Comparison of ENCODE assay signal across 8 mouse cellular contexts in the genomic region with DNA sequence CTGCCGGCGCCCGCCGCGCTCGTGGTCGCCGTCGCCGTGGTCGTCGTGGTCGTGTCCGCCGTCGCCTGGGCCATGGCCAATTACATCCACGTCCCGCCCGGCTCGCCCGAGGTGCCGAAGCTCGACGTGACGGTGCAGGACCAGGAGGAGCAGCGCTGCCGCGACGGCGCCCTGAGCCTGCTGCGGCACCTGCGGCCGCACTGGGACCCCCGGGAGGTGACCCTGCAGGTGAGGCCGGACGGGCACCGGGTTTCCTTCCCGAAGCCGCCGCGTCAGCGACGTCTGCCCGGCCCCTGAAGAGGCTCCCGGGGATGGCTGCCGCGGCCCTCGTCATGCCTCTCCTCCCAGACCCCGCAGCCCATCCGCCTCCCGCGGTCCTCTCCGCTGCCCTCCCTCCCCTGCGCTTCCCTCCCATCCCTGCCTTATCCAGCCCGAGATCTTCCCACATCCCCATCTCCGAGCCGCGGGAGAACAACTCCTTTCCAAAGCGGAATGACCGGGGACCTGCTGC. TPM values are rescaled to one million over a fixed set of nuclear protein-coding genes. Genes with fewer than 3 reads are reported as not detected.
DNase-seq lines count a peak whose midpoint lies in the region; ATAC-seq and TF ChIP-seq lines count a peak whose summit lies in the region.

No protein-coding gene starts in this region.

- under 1% methylated on average over 60 of the region's 60 CpGs for WGBS in heart, embryonic 15.5 days
- whole genome bisulfite sequencing in embryonic facial prominence, embryonic 14.5 days = under 1% methylated on average over 16 of the region's 60 CpGs
- WGBS in lung, embryonic 16.5 days = 0% methylated on average over 51 of the region's 60 CpGs

- peak overlapping the region; percentile 84 for H3K4me3 ChIP-seq in heart, embryonic 15.5 days
- H3K4me3 ChIP-seq in G1E (ENCODE audit: low read depth, low read length) = peak overlapping the region; percentile 99
- peak overlapping the region; percentile 89 for H3K4me3 ChIP-seq in embryonic facial prominence, embryonic 14.5 days (ENCODE audit: low read depth, low read length)
- peak overlapping the region; percentile 90 for H3K4me3 ChIP-seq in lung, embryonic 16.5 days (ENCODE audit: low read length)

- H3K9ac ChIP-seq in heart, embryonic 15.5 days = peak overlapping the region; percentile 83
- peak overlapping the region; percentile 89 for H3K9ac ChIP-seq in embryonic facial prominence, embryonic 14.5 days (ENCODE audit: low read depth, low read length)
- H3K9ac ChIP-seq in lung, embryonic 16.5 days (ENCODE audit: low read length) = peak overlapping the region; percentile 80

- H3K36me3 ChIP-seq in heart, embryonic 15.5 days = no peaks in the 10 kb centered on the region
- peaks cover 32% of the 10 kb centered on the region for H3K36me3 ChIP-seq in G1E (replicated peaks)
- H3K36me3 ChIP-seq in embryonic facial prominence, embryonic 14.5 days (ENCODE audit: control insufficient read depth, insufficient read depth, low read length) = no peaks in the 10 kb centered on the region
- H3K36me3 ChIP-seq in lung, embryonic 16.5 days (ENCODE audit: control insufficient read depth, insufficient read depth, low read length) = no peaks in the 10 kb centered on the region; the same call in 1 of the 2 replicates

- peak; percentile 40 for ATAC-seq in heart, embryonic 15.5 days (replicated peaks; ENCODE audit: insufficient number of reproducible peaks, insufficient read depth, low FRiP score, low read depth)
- no peak for ATAC-seq in G1E (ENCODE audit: extremely low read depth, insufficient number of reproducible peaks, low FRiP score, poor library complexity, severe bottlenecking)
- ATAC-seq in embryonic facial prominence, embryonic 14.5 days (ENCODE audit: low read depth) = peak; percentile 27
- peak; percentile 53 for ATAC-seq in lung, embryonic 16.5 days (ENCODE audit: low read depth)

- TF ChIP-seq CTCF in G1E (IDR thresholded peaks at IDR 0.05; ENCODE audit: low read depth, low read length) = no peak

- H3K9me3 ChIP-seq in heart, embryonic 15.5 days (replicated peaks) = no peaks in the 10 kb centered on the region
- no peaks in the 10 kb centered on the region for H3K9me3 ChIP-seq in G1E (replicated peaks)
- H3K9me3 ChIP-seq in embryonic facial prominence, embryonic 14.5 days (ENCODE audit: control insufficient read depth, low read length) = no peaks in the 10 kb centered on the region
- no peaks in the 10 kb centered on the region for H3K9me3 ChIP-seq in lung, embryonic 16.5 days (ENCODE audit: control insufficient read depth, low read length)

- H3K4me1 ChIP-seq in heart, embryonic 15.5 days (replicated peaks) = peaks cover 27% of the 10 kb centered on the region
- peaks cover 65% of the 10 kb centered on the region for H3K4me1 ChIP-seq in G1E (ENCODE audit: insufficient read depth, low read depth, low read length)
- peaks cover 25% of the 10 kb centered on the region for H3K4me1 ChIP-seq in embryonic facial prominence, embryonic 14.5 days (ENCODE audit: control insufficient read depth, insufficient read depth, low read length)
- H3K4me1 ChIP-seq in lung, embryonic 16.5 days (replicated peaks; ENCODE audit: control insufficient read depth, insufficient read depth, low read length) = peaks cover 20% of the 10 kb centered on the region

- no peaks in the 10 kb centered on the region for H3K27me3 ChIP-seq in heart, embryonic 15.5 days
- H3K27me3 ChIP-seq in G1E (ENCODE audit: insufficient read depth, low read length) = no peaks in the 10 kb centered on the region
- H3K27me3 ChIP-seq in embryonic facial prominence, embryonic 14.5 days (replicated peaks; ENCODE audit: control insufficient read depth, insufficient read depth, low read length) = no peaks in the 10 kb centered on the region
- no peaks in the 10 kb centered on the region for H3K27me3 ChIP-seq in lung, embryonic 16.5 days (ENCODE audit: control insufficient read depth, insufficient read depth, low read depth, low read length)

- intact Hi-C loops in heart, postnatal 25 days (cut with DNase I) = loop anchor here (2.0 kb wide), 1 partner anchor 69 kb away; no protein-coding TSS in a partner anchor

- DNase-seq in heart, postnatal 25 days (ENCODE audit: low spot score) = no peak
- DNase-seq in G1E (ENCODE audit: low spot score) = peak; percentile 27
- DNase-seq in embryonic facial prominence, embryonic 14.5 days (ENCODE audit: low spot score) = peak; percentile 57
- DNase-seq in induced T-regulatory cell, adult 2 months (ENCODE audit: low read depth) = peak; percentile 65
- DNase-seq in right cerebral cortex, postnatal 4 days = peak; percentile 52
- DNase-seq in layer of hippocampus, postnatal 36 days = no peak

- H3K27ac ChIP-seq in heart, embryonic 15.5 days = peak overlapping the region; percentile 95
- H3K27ac ChIP-seq in embryonic facial prominence, embryonic 14.5 days (replicated peaks; ENCODE audit: low read depth, low read length) = peak overlapping the region; percentile 74
- H3K27ac ChIP-seq in lung, embryonic 16.5 days (ENCODE audit: low read length) = peak overlapping the region; percentile 92

- peak overlapping the region; percentile 85 for H3K4me2 ChIP-seq in heart, embryonic 15.5 days
- H3K4me2 ChIP-seq in embryonic facial prominence, embryonic 14.5 days (ENCODE audit: low read depth, low read length) = peak overlapping the region; percentile 82
- H3K4me2 ChIP-seq in lung, embryonic 16.5 days (ENCODE audit: low read depth, low read length) = peak overlapping the region; percentile 91

RNA-seq across cellular contexts. Expression of gene Etnk1, which starts 0.4 kb away (rescaled TPM):
- polyA plus RNA-seq in heart, embryonic 15.5 days (2015; fragmentation: Nextera tagmentation; extraction: Ambion mirVana) = 10.8 and 14.5 TPM in 2 replicates
- total RNA-seq in heart, postnatal 25 days (2021) = 10 to 100 TPM; 23.1 to 26.1 TPM
- total RNA-seq in G1E (2014; fragmentation: Nextera tagmentation) = 199 and 208 TPM in 2 replicates
- 268 and 281 TPM in 2 replicates for total RNA-seq in G1E (2017)
- 28.4 and 46.1 TPM in 2 replicates for polyA plus RNA-seq in G1E (2012)
- 24.6 and 25.0 TPM in 2 replicates for polyA plus RNA-seq in embryonic facial prominence, embryonic 14.5 days (2014; fragmentation: Nextera tagmentation; extraction: Ambion mirVana)
- polyA plus RNA-seq in lung, embryonic 16.5 days (2015; fragmentation: Nextera tagmentation; extraction: Ambion mirVana) = 13.9 and 14.1 TPM in 2 replicates
- total RNA-seq in layer of hippocampus, postnatal 36 days (2021) = 100 to 1,000 TPM; 188 to 192 TPM

Comparison
In these comparisons a context has a peak if more than half of its experiments do, and no peak if none do; other contexts are left out.
1. DNase-seq: peak in G1E (single experiment), embryonic facial prominence, embryonic 14.5 days (single experiment), induced T-regulatory cell, adult 2 months (single experiment) and right cerebral cortex, postnatal 4 days (single experiment); none in heart, postnatal 25 days (single experiment) and layer of hippocampus, postnatal 36 days (0 of 2).
2. Peak in every context shown above with its lines, with median percentiles within 50 percentile points of each other: H3K27ac ChIP-seq, H3K4me2 ChIP-seq, H3K4me3 ChIP-seq and H3K9ac ChIP-seq.